Mouse (Mus musculus): ENCODE measurements around the gene Tardbp. TPM values are rescaled to one million over a fixed set of nuclear protein-coding genes. Genes with fewer than 3 reads are reported as not detected.
A peak's percentile ranks its signal among the peaks of the same experiment; 100 is the strongest.

Tardbp gene
- polyA plus RNA-seq (2016; fragmentation: Nextera tagmentation; extraction: Ambion mirVana) = 238 and 301 TPM in 2 replicates

DNA sequence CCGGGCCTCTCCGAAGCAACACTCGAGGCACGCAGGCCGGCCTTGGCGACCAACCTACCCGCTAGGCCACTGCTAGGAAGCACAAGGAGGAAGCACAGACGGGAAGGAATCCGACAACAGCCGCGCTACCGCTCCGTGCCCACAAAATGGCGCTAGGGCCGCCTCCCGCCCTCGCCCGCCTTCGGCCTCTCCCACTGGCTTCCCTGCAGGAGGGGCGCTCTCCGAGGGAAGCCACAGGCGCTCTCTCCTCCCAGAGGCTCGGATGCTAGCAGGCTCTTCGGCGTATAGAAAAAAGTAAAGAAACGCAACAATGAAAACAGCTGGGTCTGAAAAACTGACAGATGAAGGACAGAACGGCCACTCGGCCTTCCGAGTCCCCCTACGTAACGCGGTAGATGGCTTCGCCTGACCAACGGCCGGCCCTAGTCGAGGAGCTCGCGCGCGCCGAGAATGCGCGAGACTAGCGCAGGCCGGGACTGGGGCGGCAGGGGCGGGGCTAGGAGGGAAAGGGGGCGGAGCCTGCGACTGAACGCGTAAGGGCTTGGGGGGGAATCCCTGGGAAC lies at the start of gene Tardbp:
TSS of gene Tardbp (minus strand) at position 397 of the 563 bp plus-strand sequence.
- Histone ChIP-seq H3K9me3 (no peaks in the 10 kb centered on the region), H3K4me1 (peaks cover 16% of the 10 kb centered on the region), H3K27me3 (ENCODE audit: insufficient read depth, poor library complexity, severe bottlenecking) (no peaks in the 10 kb centered on the region), H3K27ac (peak within 1 kb of the TSS; percentile 100), H3K4me3 (peak within 1 kb of the TSS; percentile 94), H3K36me3 (peaks cover 35% of the 10 kb centered on the region)
- DNase-seq (ENCODE audit: low spot score) = peak; percentile 96
- under 1% methylated on average over 51 of the region's 51 CpGs for WGBS

DNA sequence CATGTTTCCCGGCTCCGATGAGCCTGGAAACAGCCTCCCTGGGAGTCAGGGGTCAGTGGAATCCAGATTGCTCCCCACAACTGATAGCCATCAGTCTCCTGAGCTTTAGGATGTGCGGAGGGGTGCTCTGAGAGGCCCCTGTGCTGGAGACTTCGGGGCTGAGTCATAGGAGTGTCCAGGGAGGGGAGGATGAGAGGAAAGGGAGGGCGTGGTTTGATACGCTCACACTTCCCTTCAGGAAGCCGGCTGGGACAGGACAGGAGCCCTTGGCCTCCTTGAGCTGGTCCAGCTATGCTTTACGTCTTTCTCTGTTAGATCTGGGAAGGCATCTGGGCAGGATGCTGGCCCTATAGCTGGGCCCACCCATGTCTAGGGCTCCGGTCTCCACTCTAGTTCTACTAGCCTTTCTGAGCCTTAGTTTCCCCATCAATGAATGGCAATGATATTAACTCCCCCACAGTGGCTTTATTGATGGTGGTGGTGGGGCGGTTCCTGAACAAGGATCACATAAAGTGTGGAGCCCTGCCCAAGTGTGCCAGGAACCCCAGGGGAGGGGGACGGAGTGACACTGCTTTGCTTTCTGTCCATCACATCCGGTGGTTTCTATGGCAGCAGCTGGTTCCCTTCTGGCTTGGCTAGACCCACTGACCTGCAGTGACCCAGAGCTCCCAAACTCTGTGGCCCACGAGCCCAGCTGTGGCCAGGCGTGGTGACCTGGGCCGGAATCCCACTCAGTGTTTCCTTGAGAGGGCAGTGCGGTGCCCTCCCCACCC lies 49.6 kb upstream of the Tardbp start:
- H3K9me3 ChIP-seq = no peaks in the 10 kb centered on the region
- DNase-seq (ENCODE audit: low spot score) = no peak
- WGBS = 41% methylated on average over 16 of the region's 16 CpGs
- peak overlapping the region; percentile 79 for H3K27ac ChIP-seq
- no peaks in the 10 kb centered on the region for H3K36me3 ChIP-seq
- peak overlapping the region; percentile 27 for H3K4me3 ChIP-seq
- H3K27me3 ChIP-seq (ENCODE audit: insufficient read depth, poor library complexity, severe bottlenecking) = no peaks in the 10 kb centered on the region; the same call in 1 of the 2 replicates
- H3K4me1 ChIP-seq = peaks cover 40% of the 10 kb centered on the region

DNA sequence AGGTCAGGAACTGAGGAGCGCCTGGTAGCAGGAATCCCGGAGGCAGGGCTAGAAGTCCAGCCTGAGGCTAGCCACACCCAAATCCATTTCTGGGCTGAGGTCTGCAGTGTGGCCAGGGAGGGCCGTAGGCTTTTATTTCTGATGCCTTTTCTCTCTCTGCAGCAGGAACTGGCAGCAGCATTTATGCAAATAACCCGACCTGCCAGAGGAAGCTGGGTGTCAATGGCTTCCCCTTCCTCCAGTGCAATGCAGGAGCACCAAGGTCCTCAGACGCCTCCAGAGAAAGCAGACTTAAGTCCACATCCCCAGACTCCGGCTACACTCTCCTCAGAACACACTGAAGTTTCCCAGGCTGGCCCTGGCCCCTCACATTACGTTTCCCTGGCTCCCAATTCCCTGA lies 48.2 kb upstream of the Tardbp start:
- H3K9me3 ChIP-seq = no peaks in the 10 kb centered on the region
- WGBS = 34% methylated on average over 7 of the region's 7 CpGs
- no peak for DNase-seq (ENCODE audit: low spot score)
- H3K4me3 ChIP-seq = no peak overlapping the region
- peaks cover 47% of the 10 kb centered on the region for H3K4me1 ChIP-seq
- H3K36me3 ChIP-seq = no peaks in the 10 kb centered on the region
- H3K27me3 ChIP-seq (ENCODE audit: insufficient read depth, poor library complexity, severe bottlenecking) = no peaks in the 10 kb centered on the region
- peak overlapping the region; percentile 62 for H3K27ac ChIP-seq

DNA sequence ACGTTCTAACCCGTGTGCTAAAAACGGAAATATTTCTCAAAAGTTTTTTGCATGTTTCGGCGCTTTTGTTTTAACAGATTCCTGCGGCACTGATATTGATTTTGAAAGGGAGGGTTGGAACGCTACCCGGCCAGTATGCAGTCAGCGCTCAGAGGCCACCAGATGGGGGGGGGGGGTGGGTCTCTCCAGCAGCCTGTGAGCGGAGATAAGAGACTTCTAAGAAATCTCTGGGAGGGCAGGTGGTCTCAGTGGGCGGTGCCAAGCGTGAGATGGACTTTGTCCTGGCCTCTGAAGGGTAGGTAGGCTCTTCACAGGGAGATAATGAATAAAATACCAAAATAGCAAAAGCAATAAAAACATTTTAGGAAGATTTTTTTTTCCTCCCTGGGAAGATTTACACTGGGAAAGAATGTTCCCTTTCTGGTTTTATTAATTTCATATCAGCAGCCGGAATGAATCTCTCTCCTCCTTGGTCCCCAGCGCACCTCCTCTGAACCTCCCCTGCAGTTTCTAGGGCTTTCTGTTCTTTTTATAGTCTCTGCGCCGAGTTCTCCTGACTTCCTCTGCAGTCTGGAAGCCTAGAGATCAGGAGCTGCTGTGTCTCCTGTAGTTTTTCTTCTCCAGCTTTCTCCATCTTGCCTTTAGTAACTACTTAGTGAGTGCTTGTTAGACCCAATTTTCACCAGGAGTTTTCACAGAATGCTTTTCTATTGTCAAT lies 44.6 kb upstream of the Tardbp start:
- Histone ChIP-seq H3K9me3 (no peaks in the 10 kb centered on the region), H3K4me1 (peaks cover 62% of the 10 kb centered on the region), H3K36me3 (no peaks in the 10 kb centered on the region), H3K4me3 (peak overlapping the region; percentile 25; the same call in 1 of the 2 replicates), H3K27me3 (ENCODE audit: insufficient read depth, poor library complexity, severe bottlenecking) (no peaks in the 10 kb centered on the region), H3K27ac (peak overlapping the region; percentile 12; the same call in 1 of the 2 replicates)
- peak; percentile 88 for DNase-seq (ENCODE audit: low spot score)
- WGBS = 20% methylated on average over 16 of the region's 16 CpGs

DNA sequence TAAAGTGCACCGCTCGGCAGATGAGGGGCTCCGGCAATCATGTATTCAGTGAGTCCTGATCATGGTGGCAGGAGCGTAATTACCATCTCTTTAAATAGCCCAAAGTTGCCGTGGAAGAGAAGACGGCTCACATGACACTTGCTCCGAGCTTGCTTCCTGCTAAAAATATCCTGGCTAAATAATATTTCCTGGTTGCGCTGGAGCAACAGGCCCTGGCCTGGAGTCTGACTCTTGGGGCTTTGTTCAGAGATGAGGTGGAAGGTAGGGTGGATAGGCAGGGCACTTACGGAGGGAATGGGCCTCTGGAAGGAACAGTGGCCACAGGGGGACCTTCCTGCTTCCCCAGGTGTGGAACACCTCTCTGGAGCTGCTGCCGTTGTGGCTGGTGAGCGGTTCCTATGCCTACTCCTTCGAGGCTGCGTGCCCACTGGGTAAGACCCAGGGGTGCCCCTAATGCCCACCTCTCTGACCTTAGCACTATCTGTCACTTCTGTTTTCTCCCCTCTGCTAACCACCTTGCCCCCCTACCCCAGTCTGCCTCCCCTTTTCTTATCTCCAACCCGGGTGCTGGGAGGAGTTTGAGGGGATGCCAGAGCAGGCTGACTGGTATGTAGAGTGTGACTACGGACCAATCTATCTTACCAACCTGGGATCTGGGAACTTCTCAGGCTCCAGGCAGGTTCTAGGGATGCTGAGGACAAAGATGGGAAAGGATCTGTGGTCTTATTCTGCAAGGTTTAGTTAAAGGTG lies 40.4 kb upstream of the Tardbp start:
- peak overlapping the region; percentile 87 for H3K27ac ChIP-seq
- H3K9me3 ChIP-seq = no peaks in the 10 kb centered on the region
- peak overlapping the region; percentile 42 for H3K4me3 ChIP-seq
- DNase-seq (ENCODE audit: low spot score) = no peak
- peaks cover 59% of the 10 kb centered on the region for H3K4me1 ChIP-seq
- WGBS = 63% methylated on average over 15 of the region's 15 CpGs
- no peaks in the 10 kb centered on the region for H3K36me3 ChIP-seq
- H3K27me3 ChIP-seq (ENCODE audit: insufficient read depth, poor library complexity, severe bottlenecking) = peaks cover 13% of the 10 kb centered on the region

DNA sequence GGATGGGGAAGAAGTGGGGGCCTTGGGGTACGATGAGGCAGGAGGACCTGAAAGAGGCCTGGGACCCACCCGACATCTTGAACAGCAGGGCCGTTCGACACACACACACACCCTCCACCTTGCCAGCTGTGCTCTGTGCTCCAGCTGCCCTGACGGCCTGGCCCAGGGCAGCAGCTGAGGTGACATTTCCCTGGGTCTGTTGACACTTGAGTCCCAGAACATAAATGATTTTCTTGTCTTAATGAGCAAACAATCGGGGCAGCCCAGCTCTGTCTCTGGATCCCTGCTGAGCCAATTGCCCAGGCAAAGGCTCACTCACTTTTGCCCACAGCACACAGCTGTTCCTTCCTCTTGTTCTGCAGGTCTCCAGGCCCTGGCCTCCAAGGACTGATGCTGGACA lies 37.2 kb upstream of the Tardbp start:
- H3K4me3 ChIP-seq = no peak overlapping the region
- 71% methylated on average over 6 of the region's 6 CpGs for WGBS
- no peak for DNase-seq (ENCODE audit: low spot score)

DNA sequence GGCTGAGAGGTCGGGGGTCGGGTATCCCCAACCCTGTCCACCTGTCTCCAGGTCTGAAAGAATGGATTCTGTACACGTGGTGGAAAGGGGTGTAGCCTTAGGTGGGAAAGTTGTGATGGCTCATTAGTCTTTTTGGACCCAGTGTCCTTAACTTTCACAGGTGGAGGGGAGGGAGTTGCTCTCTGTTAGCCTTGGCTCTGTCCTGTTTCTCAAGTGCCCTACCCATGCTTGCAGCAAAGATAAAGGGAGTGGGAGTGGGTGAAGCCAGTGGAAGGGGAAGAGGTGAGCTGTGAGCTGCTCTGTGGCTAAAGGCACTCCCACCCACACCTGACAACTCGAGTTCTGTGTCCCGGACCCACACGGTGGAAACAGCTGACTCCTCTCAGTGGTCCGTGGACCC lies 36.5 kb upstream of the Tardbp start:
- WGBS = 74% methylated on average over 7 of the region's 7 CpGs
- Histone ChIP-seq H3K27me3 (ENCODE audit: insufficient read depth, poor library complexity, severe bottlenecking) (peaks cover 13% of the 10 kb centered on the region), H3K27ac (no peak overlapping the region; the same call in 1 of the 2 replicates)

More for the DNA sequence above, 37.2 kb upstream of the Tardbp start:
- Histone ChIP-seq H3K27ac (no peak overlapping the region), H3K36me3 (no peaks in the 10 kb centered on the region), H3K27me3 (ENCODE audit: insufficient read depth, poor library complexity, severe bottlenecking) (peaks cover 13% of the 10 kb centered on the region), H3K9me3 (no peaks in the 10 kb centered on the region), H3K4me1 (peaks cover 52% of the 10 kb centered on the region)

DNA sequence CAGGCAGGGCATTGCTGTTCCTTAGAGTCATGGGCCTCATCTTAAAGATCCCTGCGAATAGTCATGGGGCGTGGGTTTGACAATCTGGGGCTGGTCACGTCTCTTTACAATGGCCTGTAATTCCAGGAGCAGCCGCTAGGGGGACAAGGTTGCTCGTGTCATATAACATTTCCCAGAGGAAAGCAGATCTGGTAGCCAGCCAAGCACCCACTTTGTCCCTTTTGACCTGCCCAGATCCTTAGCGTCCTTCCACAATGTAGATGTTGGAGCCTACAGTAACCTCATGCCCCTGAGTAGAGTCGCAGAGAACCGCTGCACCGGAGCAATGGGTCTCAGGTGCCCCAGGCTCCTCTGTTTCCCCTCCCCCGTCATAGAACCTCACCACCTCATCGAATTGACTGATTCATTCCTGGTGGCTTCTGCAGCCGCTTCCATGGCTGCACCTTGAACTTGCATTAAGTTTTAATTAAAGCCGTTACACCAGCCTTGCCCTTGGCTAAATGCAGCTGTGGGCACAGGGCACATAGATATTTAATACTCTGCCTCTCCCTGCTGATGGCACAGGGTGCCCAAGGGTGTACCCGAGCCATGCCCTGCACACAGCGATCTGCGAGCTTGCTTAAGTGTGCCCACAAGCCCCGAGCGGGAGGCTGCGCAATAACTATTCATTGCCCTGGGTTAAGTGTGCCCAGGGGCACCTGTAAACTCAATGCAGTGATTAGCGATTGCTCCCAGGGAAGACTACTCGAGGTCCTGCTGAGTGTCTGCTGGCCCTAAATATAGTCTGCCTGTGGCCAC lies 35.5 kb upstream of the Tardbp start:
- no peaks in the 10 kb centered on the region for H3K9me3 ChIP-seq
- 34% methylated on average over 21 of the region's 21 CpGs for WGBS
- H3K4me1 ChIP-seq = peaks cover 41% of the 10 kb centered on the region
- H3K4me3 ChIP-seq = peak overlapping the region; percentile 29; the same call in 1 of the 2 replicates
- peak; percentile 83 for DNase-seq (ENCODE audit: low spot score)
- H3K36me3 ChIP-seq = no peaks in the 10 kb centered on the region
- H3K27me3 ChIP-seq (ENCODE audit: insufficient read depth, poor library complexity, severe bottlenecking) = peaks cover 13% of the 10 kb centered on the region
- peak overlapping the region; percentile 64 for H3K27ac ChIP-seq

More for the DNA sequence above, 36.5 kb upstream of the Tardbp start:
- peaks cover 45% of the 10 kb centered on the region for H3K4me1 ChIP-seq
- no peak for DNase-seq (ENCODE audit: low spot score)
- no peak overlapping the region for H3K4me3 ChIP-seq
- no peaks in the 10 kb centered on the region for H3K9me3 ChIP-seq
- H3K36me3 ChIP-seq = no peaks in the 10 kb centered on the region

DNA sequence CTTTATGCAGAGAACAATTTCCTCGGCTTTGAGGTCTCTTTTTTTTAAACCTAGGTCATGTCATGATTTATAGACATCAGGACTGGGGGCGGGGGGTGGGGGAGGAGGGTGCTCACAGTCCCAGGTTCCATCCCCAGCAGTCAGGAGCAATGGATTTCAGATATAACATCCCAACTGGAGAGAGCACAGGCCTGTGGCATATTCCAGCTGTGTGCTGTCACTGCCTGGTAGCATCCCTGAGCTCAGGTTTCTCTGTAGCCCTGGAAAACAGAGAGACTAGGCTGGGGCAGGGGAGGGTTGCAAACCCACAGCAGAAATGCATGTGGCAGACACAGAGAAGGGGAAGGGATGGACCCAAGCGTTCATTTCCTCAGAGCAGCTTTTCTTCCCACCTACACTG lies 33.4 kb upstream of the Tardbp start:
- WGBS = 66% methylated on average over 3 of the region's 3 CpGs
- peaks cover 39% of the 10 kb centered on the region for H3K4me1 ChIP-seq
- H3K36me3 ChIP-seq = no peaks in the 10 kb centered on the region
- no peak overlapping the region for H3K4me3 ChIP-seq
- H3K27me3 ChIP-seq (ENCODE audit: insufficient read depth, poor library complexity, severe bottlenecking) = peaks cover 16% of the 10 kb centered on the region
- no peak for DNase-seq (ENCODE audit: low spot score)
- no peaks in the 10 kb centered on the region for H3K9me3 ChIP-seq
- no peak overlapping the region for H3K27ac ChIP-seq

DNA sequence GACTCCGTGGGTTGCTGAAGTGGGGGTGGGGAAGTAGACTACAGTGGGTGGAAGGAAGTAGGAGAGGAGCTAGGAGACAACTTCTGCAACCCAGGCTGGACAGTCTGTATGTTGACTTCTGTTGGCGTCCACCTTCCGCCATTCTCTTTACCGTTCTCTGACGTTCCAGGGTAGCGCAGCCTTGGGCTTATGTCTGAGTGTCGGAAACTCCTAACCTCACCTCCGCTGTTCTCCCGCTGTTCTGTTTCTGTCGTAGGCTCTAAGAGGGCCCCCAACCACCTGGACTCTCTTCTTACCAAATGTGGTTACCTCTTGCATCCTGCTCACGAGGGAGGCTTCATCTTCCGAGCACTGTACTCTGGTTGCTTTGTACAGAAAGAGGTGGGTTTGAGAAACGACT lies 31.0 kb upstream of the Tardbp start:
- DNase-seq (ENCODE audit: low spot score) = no peak
- Histone ChIP-seq H3K36me3 (no peaks in the 10 kb centered on the region), H3K27ac (peak overlapping the region; percentile 69), H3K9me3 (peaks cover 7% of the 10 kb centered on the region; the same call in 1 of the 2 replicates), H3K4me1 (peaks cover 32% of the 10 kb centered on the region), H3K4me3 (no peak overlapping the region), H3K27me3 (ENCODE audit: insufficient read depth, poor library complexity, severe bottlenecking) (peaks cover 3% of the 10 kb centered on the region)
- WGBS = 81% methylated on average over 13 of the region's 13 CpGs

DNA sequence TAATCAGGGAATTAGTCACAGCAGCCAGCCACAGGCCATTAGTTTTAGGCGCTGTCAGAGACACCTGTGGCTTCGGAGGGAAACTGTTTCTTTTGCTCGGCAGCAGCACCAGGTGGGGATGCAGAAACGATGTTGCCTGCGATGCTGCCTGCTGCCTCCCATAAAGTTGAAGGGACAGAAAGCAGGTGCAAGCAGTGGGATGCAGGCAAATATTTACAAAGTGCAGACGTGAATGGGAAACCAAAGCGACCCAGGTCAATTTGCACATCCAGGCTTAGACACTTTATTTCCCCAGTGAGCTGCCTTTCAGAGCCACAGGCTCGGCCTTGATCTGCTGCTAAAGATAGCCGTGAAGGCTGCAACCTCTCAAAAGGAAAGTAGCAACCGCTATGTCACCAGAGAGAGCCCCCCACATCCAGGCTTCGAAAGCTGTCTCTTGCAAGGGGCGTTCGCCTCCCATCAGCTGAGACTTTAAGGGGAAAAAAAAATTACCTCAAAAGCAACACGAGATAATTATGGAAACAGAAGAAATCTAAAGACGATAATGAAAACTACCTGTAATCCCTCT lies 30.0 kb upstream of the Tardbp start:
- H3K27me3 ChIP-seq (ENCODE audit: insufficient read depth, poor library complexity, severe bottlenecking) = peaks cover 3% of the 10 kb centered on the region
- peaks cover 7% of the 10 kb centered on the region; the same call in 1 of the 2 replicates for H3K9me3 ChIP-seq
- H3K36me3 ChIP-seq = no peaks in the 10 kb centered on the region
- peaks cover 22% of the 10 kb centered on the region for H3K4me1 ChIP-seq
- 33% methylated on average over 15 of the region's 15 CpGs for WGBS
- peak overlapping the region; percentile 30 for H3K4me3 ChIP-seq
- no peak for DNase-seq (ENCODE audit: low spot score)
- H3K27ac ChIP-seq = peak overlapping the region; percentile 69; the same call in 1 of the 2 replicates
